Mouse (Mus musculus): Measurements from ENCODE around the gene Styx.

GRCm38 (mm10) chr14:45416265-45416664 lies 65.4 kb downstream of the Styx start:
- no peak for TF ChIP-seq CTCF (conservative IDR thresholded peaks at IDR 0.05; ENCODE audit: low read length)
- no peak for TF ChIP-seq POU5F1 (IDR thresholded peaks at IDR 0.05; ENCODE audit: borderline replicate concordance, low read length)
- no peak for TF ChIP-seq NANOG (IDR thresholded peaks at IDR 0.05; ENCODE audit: borderline replicate concordance, low read length)

All from E14TG2a.4 (cell line).